Mouse (Mus musculus) bone marrow, adult 2 months (tissue): ENCODE measurements around the gene Egln1.

Source experiments
- CTCF ChIP-seq: fragments of 200-500 bp; IDR thresholded peaks from 2 replicates; pipeline ENCODE4 v1.5.1; 2011; ENCODE audit warnings: low read length, control low read depth; ENCODE audit not compliant: control insufficient read depth, insufficient read depth
- POLR2A ChIP-seq: fragments of 200-500 bp; IDR thresholded peaks from 2 replicates; pipeline ENCODE4 v1.6.1; 2011; ENCODE audit warnings: low read depth, mild to moderate bottlenecking, control low read depth, low read length, borderline replicate concordance; ENCODE audit not compliant: control insufficient read depth

GRCm38 (mm10) chr8:124936699-124937098 is 12.4 kb downstream of the Egln1 start:
- TF ChIP-seq CTCF (no peak), POLR2A (no peak)
